Mouse (Mus musculus) heart, postnatal 0 days (tissue): ENCODE measurements around the gene Chd2.
A peak's percentile ranks its signal among the peaks of the same experiment; 100 is the strongest.

ENCODE experiments used
- CTCF ChIP-seq: IDR thresholded peaks from 2 replicates; pipeline ENCODE4 v1.5.1; 2016; ENCODE audit warnings: antibody characterized with exemption, control low read depth, low read depth
- EP300 ChIP-seq: IDR thresholded peaks from 2 replicates; pipeline ENCODE4 v1.6.1; 2016; ENCODE audit warnings: antibody characterized with exemption, low read depth

DNA sequence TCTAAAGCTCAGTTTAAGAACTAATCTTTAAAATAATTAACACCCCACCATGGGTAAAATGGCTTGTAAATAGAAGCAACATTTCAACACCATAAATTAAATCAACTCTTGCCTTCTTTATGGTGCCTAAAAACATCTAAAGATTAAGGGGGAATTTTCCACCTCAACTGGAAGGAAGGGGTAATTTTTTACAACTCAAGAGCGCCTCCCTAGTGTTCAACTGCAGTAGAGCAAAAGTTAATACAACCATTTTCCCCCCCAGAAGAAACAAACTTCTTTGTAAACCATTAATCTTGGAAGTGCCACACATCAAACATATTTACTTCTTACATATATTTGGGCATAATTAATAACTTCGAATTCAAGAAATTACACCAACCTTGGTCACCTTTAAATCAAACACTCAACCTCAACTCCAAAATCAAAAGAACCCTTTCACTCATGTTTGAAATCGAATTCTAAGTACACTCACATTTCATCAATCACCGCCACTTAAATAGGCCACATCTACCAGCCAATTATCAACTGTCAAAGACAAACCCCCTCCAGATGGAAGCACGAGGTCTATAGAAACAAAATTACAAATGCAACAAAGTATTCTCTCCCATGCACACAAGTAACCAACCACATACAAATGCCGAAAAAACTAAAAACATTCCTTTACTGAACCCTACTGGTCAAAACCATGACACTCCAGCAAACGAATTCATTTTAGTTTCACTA, 662 bp upstream of the Chd2 start:
- peak; percentile 16; the same call in 1 of the 2 replicates for TF ChIP-seq CTCF
- no peak for TF ChIP-seq EP300
